Mouse (Mus musculus) spleen, adult 2 months (tissue): Measurements from ENCODE around the gene Armc9.

Experiments used
- CTCF ChIP-seq: fragments of 200-500 bp; IDR thresholded peaks from 2 replicates; pipeline ENCODE4 v1.5.1; 2011; ENCODE audit warnings: mild to moderate bottlenecking, inconsistent platforms; ENCODE audit not compliant: insufficient read depth, insufficient read length, insufficient replicate concordance; ENCODE audit errors: extremely low read depth
- POLR2A ChIP-seq: fragments of 200-500 bp; IDR thresholded peaks from 2 replicates; pipeline ENCODE4 v1.6.1; 2011; ENCODE audit warnings: low read depth, low read length, inconsistent platforms

DNA sequence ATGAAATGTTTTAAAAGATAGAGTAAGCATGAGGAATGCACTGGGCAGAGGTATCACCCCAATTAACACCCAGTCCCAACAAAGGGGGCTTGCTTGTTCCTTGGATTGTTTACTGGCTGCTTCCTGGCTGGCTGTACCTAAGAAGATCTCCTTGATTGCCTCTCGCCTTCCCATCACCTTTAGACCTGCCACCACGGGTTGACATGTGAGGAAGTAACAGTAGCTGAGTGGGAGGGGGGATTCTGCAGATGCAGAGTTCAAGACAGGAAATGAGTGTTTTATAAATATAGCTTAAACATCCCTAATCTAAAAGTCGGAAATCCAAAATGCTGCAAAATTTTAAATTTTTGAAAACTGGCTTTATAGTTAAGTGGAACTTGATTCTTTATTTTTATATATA is 110.5 kb downstream of the Armc9 start:
- no peak for TF ChIP-seq CTCF
- no peak for TF ChIP-seq POLR2A
